Comparison of ENCODE assay signal across 12 mouse cellular contexts in genomic region chr7:121517165-121517591, GRCm38 (mm10).
DNase-seq lines count a peak whose midpoint lies in the region; ATAC-seq and TF ChIP-seq lines count a peak whose summit lies in the region.
"Had no signal": no experiment of that assay in that cellular context is flagged by ENCODE, and none has a peak within 500 bp of the region (broad histone marks: within the 10 kb centered on the region; RNA-seq: fewer than 3 reads in every experiment).

No protein-coding gene starts in this region.

- intact Hi-C loops in heart, adult 2 months (cut with DNase I) = no loop called here

- TF ChIP-seq POLR2A in heart, adult 2 months (IDR thresholded peaks at IDR 0.05; ENCODE audit: insufficient read depth, low read depth, low read length) = no peak
- TF ChIP-seq POLR2A in lung, adult 2 months (IDR thresholded peaks at IDR 0.05; ENCODE audit: borderline replicate concordance, extremely low read depth, low read depth, low read length) = no peak

- no peaks in the 10 kb centered on the region for H3K27me3 ChIP-seq in heart, adult 2 months (ENCODE audit: control insufficient read depth, insufficient read depth, low read length)
- no peaks in the 10 kb centered on the region for H3K27me3 ChIP-seq in megakaryocyte, embryonic 14.5 days (replicated peaks)
- H3K27me3 ChIP-seq: forebrain, embryonic 12.5 days had no signal

- H3K9me3 ChIP-seq in megakaryocyte, embryonic 14.5 days = peaks cover 12% of the 10 kb centered on the region

- peak; percentile 18 to 27 for DNase-seq in heart, adult 2 months
- DNase-seq in heart, postnatal 4 days = no peak
- peak; percentile 4 to 6 for DNase-seq in lung, adult 18-20 months
- no peak for DNase-seq in lung, adult 2 months
- DNase-seq in kidney, postnatal 14 days = no peak
- no peak for DNase-seq in spleen, postnatal 10 days (ENCODE audit: low spot score in 2 of 2)
- DNase-seq: gastrocnemius, postnatal 14 days; kidney, postnatal 36 days; thymus, adult 18-20 months had no signal

- WGBS in heart, adult 2 months = 53% methylated on average over 3 of the region's 3 CpGs
- 30% methylated on average over 3 of the region's 3 CpGs for WGBS in lung, adult 2 months

- ATAC-seq in common myeloid progenitor, adult 5-6 weeks (replicated peaks; ENCODE audit: low read depth, poor library complexity, severe bottlenecking) = peak; percentile 91

- H3K9ac ChIP-seq in heart, adult 2 months (ENCODE audit: low read depth, low read length) = no peak overlapping the region
- H3K9ac ChIP-seq: forebrain, embryonic 12.5 days had no signal

- TF ChIP-seq EP300 in heart, adult 2 months (IDR thresholded peaks at IDR 0.05; ENCODE audit: insufficient read depth, low read depth, low read length) = no peak

- H3K4me3 ChIP-seq in heart, adult 2 months = no peak overlapping the region
- no peak overlapping the region for H3K4me3 ChIP-seq in lung, adult 2 months (replicated peaks; ENCODE audit: extremely low read depth, low read depth, low read length)
- H3K4me3 ChIP-seq in megakaryocyte, embryonic 14.5 days (replicated peaks) = peak overlapping the region; percentile 81
- H3K4me3 ChIP-seq: forebrain, embryonic 12.5 days had no signal

- no peak for TF ChIP-seq CTCF in heart, adult 2 months (IDR thresholded peaks at IDR 0.05)
- TF ChIP-seq CTCF in lung, adult 2 months (IDR thresholded peaks at IDR 0.05; ENCODE audit: insufficient read depth, low read length) = no peak

- H3K36me3 ChIP-seq in heart, adult 2 months (ENCODE audit: control insufficient read depth, insufficient read depth, low read length) = no peaks in the 10 kb centered on the region
- H3K36me3 ChIP-seq in megakaryocyte, embryonic 14.5 days (replicated peaks; ENCODE audit: low read length) = peaks cover 17% of the 10 kb centered on the region
- H3K36me3 ChIP-seq: forebrain, embryonic 12.5 days had no signal

- H3K79me2 ChIP-seq in heart, adult 2 months (replicated peaks; ENCODE audit: control insufficient read depth, insufficient read depth, low read length) = no peaks in the 10 kb centered on the region

- H3K27ac ChIP-seq in heart, adult 2 months = no peak overlapping the region
- H3K27ac ChIP-seq: forebrain, embryonic 12.5 days had no signal

- no peaks in the 10 kb centered on the region for H3K4me1 ChIP-seq in heart, adult 2 months (ENCODE audit: control insufficient read depth, insufficient read depth, low read length)
- no peaks in the 10 kb centered on the region for H3K4me1 ChIP-seq in lung, adult 2 months (ENCODE audit: control insufficient read depth, insufficient read depth, low read length)
- H3K4me1 ChIP-seq in megakaryocyte, embryonic 14.5 days = peaks cover 80% of the 10 kb centered on the region
- H3K4me1 ChIP-seq: forebrain, embryonic 12.5 days had no signal

Comparison
In these comparisons a context has a peak if more than half of its experiments do, and no peak if none do; other contexts are left out.
1. DNase-seq: peak in heart, adult 2 months (2 of 2) and lung, adult 18-20 months (2 of 2); none in heart, postnatal 4 days (single experiment), lung, adult 2 months (single experiment), kidney, postnatal 14 days (single experiment) and spleen, postnatal 10 days (0 of 2).